Mouse (Mus musculus) gastrocnemius, postnatal 14 days (tissue): ENCODE results near the gene Gm20388. TPM values are rescaled to one million over a fixed set of nuclear protein-coding genes. Genes with fewer than 3 reads are reported as not detected.

Source experiments
- DNase-seq: peaks from one replicate; pipeline ENCODE4 v3.0.0; 2021; ENCODE audit warnings: mixed read lengths
- intact Hi-C: fragments of 180-260 bp; cut with DNase I; formaldehyde crosslinking; loops from one replicate; pipeline ENCODE4 v1.15.1; 2025; ENCODE audit warnings: low total_unique reads
- total RNA-seq, 2 experiments: library from RNA; stranded (reverse); gene quantifications; 2 replicates each; pipeline ENCODE4 v1.2.3; 2021

The Gm20388 gene
- total RNA-seq, 2 experiments from 2014 or later = 5.6 to 6.0 TPM

DNA sequence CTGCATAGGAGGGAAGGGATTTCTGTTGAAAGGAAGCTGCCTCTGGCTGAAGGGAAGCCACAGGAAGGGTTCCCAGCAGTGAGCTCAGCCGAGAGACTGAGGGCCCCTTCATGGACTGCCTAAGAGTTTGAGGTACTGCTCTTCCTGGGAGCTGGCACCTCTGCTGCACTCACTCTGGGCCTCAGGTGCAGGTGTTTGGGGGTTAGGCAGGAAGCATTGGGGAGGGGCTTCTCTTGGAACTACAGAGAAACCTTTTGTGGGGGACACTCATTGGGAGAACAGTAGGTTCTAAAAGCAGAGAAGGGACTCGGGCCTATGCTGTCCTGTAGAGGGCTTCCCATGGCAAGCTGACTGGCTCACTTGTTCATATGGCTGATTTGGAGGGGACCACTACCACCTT is 4323.9 kb downstream of the Gm20388 start:
- intact Hi-C loops = loop anchor here (5.0 to 10.0 kb wide), 2 partner anchors 50 to 113 kb away; no protein-coding TSS in a partner anchor

DNA sequence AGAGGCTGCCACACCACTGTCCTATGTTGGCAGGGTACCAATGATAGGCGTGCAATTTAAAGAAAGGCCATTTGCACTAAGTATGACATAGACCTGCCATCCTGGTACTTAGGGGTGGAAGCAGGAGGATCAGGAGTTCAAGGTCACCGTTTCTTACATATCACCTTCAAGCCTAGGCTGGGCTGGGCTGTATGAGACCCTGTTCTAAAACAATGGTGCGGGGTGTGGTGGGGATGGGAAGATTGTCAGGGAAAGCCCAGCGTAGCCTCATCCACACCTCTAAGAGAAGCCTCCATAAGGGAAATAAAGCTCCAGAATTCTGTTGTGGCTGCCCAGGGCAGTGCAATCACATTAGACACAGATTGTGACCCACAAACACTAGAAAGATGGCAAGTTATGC is 4324.9 kb downstream of the Gm20388 start:
- DNase-seq = no peak
- intact Hi-C loops = loop anchor here (10.0 kb wide), 1 partner anchor 49 kb away; no protein-coding TSS in a partner anchor

More for the DNA sequence above, 4323.9 kb downstream of the Gm20388 start:
- DNase-seq = no peak

DNA sequence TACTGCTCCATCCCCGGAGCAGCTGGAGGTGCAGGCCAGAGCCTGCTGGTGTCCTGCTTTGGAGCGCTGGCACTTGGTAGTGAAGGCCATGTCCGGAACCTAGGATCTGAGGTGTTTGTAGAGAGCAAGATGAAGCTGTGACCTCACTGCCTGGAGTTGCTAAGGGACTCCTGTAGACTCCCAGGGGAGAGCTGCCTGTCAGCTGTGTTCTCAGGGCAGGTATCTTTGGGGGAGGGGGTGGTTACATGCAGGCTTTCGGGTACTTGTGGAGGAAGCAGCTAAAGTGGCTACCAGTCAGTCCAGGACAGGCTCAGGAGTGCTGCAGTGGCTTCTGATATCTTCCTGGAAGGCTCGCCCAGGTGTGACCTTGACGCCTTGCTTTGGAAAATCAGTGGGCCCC is 4328.7 kb downstream of the Gm20388 start:
- intact Hi-C loops = loop anchor here (10.0 kb wide), 1 partner anchor 45 kb away; no protein-coding TSS in a partner anchor
- no peak for DNase-seq

DNA sequence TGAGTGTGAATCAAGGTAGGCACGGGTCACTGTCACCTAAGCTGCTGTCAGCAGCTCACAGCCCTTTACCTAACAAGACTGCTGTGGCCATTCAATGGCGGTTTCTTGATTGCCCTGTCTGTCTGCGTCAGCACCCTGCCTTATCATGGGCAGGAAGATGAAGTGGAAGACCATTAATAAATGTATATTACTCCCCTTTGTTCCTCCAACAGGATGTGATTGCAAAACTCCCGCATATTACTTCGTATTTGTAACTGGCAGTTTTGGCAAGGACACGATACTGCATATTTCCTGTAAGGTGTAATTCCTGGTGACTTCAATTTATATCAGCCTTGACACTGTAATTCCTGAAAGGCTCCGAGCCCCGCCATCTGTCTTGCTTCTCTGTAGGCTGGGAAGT is 4330.3 kb downstream of the Gm20388 start:
- intact Hi-C loops = no loop called here

DNA sequence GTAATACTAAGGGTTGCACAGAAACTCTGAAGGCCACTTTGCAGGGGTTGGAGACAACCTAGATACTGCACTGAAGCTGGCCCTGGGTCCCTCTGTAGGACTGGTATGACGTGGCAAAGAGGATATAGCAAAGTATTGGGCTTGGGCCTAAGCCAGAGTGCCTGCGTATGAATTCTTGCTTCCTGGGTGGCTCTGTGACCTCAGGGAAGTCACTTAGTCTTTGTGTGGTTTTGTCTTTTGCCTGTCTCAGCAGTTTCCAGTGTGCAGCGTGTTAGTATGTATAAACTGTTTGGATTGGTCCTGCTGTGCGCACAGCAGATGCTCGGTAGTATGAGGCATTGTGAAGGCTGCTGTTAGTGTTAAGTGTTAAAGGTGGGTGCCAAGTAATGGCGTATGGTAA is 4331.6 kb downstream of the Gm20388 start:
- intact Hi-C loops = no loop called here

More for the DNA sequence above, 4330.3 kb downstream of the Gm20388 start:
- DNase-seq = no peak

DNA sequence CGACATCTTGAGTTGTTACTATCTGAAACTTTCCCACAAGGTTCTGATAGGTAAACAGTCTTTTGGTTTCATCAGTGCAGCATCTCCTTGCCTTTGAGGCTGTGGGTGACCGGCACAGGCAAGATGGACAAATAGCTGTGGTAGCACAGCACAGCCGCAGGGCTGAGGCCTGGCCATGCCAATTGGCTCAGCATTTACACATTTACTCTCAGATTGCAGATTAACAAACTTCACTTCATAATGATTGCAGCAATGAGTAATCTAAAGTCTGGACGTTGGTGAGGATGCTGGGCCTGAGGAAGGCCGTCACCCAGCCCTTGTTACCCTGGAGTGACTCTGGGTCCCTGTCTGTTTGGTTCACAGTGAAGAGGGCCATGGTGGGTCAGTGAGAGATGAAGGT is 4332.3 kb downstream of the Gm20388 start:
- intact Hi-C loops = no loop called here
- DNase-seq = no peak

More for the DNA sequence above, 4331.6 kb downstream of the Gm20388 start:
- no peak for DNase-seq

DNA sequence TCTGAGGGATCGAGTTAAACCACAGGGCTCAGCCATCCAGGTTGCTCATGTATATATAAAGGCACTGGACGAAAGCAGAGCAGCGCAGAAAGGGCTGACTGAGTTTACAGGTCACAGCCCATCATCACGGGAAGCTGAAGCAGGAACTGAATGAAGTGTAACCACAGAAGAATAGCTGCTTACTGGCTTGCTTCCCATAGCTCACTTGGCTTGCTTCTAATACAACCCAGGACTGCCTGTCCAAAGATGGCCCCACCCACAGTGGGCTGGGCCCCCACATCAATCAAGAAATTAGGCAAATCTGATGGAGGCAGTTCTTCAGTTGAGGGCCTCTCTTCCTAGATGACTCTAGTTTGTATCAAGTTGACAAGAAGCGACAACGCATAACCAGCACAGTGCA is 4336.9 kb downstream of the Gm20388 start:
- intact Hi-C loops = no loop called here
- no peak for DNase-seq

DNA sequence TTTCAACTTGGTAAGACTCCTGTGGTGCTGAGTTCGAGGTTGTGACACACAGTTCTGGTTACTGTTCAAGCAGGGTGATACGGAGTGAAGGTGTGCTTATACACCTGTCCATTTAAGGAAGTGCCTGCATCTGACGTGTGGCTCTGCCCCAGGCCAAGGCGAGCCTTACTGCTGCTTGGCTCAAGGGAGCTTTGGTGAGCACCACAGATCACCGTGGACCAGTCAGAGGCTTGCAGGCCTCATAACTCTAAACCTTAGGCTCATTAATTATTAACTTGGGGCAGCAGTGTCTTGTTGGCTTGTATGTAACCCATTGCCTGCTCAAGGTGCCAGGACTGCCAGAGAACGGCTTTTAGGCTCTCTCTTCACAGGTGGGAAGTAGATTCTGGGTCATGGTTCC is 4338.0 kb downstream of the Gm20388 start:
- intact Hi-C loops = no loop called here

DNA sequence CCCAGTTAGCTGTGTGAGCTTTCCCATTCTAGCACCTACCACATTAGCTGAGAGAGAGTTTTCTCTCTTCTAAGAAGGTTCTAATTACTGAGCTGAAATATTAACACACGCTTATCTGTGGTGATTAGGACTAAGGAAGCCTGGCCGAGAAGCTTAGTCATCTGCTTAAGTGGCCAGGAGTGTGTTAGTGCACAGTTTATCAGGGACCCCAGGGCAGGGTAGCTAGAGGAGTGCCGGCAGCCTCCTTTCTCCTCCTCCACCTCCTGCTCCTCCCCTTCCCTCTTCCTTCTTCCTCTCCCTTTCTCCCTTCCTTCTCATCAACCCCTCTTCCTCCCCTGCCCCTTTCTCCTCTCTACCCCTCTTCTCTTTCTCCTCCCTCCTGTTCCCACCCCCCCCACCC is 4339.6 kb downstream of the Gm20388 start:
- DNase-seq = no peak
- intact Hi-C loops = no loop called here

More for the DNA sequence above, 4338.0 kb downstream of the Gm20388 start:
- no peak for DNase-seq

DNA sequence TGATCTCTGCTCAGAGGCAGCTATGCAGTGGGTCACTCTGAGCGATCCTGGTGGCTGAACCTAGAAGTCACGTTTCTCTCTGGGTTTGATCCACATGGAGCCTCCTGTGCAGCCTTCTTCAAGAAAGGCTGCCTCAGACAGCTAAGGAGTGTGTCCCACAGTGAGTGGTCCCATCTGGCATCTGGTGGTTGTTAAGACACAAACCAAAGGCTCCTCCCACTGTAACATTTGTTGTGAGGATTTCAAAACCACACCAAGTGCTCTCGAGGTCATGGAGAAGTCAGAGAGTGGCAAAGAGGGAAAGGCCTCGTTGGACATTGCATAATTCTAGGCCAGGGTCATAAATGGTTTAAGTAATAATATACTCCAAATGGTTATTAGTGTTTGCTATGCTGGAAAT is 4340.1 kb downstream of the Gm20388 start:
- DNase-seq = no peak
- intact Hi-C loops = no loop called here

DNA sequence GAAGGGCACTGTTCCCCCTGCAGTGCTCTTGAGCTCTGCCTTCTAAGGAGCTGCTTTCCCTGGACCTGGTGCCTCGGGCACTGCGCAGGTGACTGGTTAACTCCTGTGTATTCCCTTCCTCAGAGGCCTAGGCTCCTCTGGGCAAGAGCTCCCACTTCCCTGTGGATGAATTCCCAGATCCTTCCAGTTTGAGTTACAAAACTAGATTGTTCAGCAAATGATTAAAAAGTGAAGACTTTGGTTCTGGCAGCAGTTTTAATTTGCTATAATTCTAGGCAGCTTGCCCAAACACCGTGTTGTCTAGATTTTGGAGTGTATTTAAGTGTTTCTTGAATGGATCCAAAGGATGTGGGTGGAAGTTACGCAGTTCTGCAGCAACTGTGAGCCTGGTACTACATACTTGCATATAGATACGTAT is 4341.9 kb downstream of the Gm20388 start:
- DNase-seq = no peak
- intact Hi-C loops = no loop called here

DNA sequence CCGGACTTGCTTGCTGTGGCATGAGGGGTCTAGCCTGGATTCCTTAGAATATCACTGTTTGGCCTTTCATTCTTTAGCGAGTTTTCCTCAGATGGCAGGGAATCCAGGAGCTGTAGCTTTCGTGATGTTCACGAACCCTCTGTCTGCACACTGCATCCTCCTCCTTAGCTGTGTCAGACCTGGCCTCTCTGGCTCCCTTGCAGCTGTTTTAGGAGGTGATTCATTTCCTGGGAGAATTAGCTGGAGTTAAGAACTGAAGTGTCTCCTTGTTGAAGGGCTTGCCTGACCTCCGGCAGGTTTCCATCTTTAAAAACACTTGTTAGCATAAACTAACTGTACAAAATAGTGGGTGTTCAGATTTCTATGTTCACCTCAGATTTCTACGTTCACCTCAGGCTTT is 4343.3 kb downstream of the Gm20388 start:
- no peak for DNase-seq
- intact Hi-C loops = no loop called here

DNA sequence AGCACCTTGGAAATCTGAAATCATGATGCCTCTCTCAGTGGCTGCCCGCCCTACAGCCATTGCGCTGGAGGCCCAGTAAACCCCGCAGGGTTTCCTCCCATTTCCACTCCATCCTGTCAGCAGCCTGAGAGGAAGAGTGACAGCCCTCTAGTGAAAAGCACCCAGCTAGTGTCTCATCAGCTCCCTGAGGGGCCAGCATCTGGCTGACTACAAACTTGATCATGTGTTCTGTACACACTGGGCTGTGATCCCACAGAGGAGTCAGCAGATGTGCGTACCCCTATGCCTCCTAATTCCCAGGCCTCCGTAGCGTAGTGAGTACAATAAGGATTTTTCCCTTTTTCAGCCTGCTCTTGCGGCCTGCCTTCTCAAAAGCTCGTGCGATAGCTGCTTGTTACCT is 4346.2 kb downstream of the Gm20388 start:
- DNase-seq = peak; percentile 27
- intact Hi-C loops = no loop called here

DNA sequence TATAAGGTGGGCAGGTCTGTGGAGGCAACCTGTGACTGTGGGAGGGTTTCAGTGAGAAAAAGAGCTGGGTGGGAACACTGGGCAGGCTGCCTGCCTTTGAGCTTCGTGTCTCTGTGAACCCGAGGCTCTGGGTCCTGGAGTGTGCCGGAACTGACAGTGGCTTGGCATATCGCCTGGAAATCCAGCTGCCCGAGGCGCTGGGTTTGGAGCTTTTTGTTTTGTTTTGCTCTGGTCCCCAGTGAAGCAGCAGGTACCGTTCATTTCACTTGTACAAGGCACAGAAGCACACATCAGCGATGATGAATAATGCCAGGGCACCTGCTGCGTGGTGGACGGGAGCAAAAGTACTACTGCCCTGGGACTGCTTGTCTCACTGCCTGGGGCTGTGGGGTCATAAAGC is 4346.7 kb downstream of the Gm20388 start:
- peak; percentile 81 for DNase-seq

DNA sequence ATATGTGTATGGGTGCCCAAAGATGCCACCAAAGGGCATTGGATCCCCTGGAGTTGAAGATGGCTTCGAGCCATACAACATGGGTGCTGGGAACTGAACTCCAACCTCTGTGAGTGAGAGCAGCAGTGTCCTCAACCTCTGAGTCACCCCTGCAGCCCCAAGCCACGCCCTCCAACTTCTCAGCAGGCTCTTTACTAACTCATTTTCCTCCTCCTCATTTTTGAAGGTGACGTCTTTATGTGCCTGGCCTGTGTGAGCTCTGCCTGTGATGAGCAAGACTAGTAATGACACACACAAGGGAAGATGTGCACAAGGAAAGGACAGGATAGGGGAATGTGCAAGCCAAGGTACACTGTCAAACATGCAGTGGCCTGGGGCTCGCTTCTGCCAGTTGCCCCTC is 4348.5 kb downstream of the Gm20388 start:
- DNase-seq = no peak
- intact Hi-C loops = no loop called here

More for the DNA sequence above, 4346.7 kb downstream of the Gm20388 start:
- intact Hi-C loops = no loop called here

DNA sequence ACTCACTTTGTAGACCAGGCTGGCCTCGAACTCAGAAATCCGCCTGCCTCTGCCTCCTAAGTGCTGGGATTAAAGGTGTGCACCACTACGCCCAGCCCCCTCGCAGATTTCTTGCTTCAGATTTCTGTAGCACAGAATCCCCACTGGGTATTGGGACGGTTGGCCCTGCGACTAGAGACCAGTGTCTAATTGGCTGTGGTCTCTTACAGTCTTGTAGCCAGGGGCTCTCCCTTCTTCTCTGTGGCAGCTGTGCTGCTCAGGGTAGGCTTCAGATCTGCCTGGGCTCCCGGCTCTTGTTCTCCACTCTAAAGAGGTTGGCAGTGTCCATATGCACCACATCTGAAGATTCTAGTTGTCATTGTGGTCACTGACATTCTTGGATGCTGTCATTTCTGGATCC is 4349.3 kb downstream of the Gm20388 start:
- intact Hi-C loops = no loop called here
- no peak for DNase-seq

DNA sequence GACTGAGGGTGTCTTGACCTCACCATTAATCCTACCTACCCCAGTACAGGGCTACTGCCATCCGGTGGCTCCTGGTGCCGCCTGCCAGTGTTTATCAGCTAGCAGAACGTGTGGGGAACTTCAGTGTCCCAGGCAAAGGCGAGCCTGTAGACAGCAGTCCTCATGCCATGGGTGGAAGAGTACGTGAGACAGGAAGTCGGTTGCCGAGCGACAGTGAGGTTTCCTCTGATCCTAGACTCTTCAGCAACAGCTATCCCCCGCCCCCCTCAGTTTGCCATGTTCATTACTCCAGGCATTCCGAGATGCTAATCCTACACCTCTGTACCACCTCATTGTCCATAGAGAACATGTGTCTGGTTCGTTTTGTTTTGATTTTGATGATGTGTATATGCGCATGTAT is 4349.7 kb downstream of the Gm20388 start:
- intact Hi-C loops = no loop called here
- no peak for DNase-seq

DNA sequence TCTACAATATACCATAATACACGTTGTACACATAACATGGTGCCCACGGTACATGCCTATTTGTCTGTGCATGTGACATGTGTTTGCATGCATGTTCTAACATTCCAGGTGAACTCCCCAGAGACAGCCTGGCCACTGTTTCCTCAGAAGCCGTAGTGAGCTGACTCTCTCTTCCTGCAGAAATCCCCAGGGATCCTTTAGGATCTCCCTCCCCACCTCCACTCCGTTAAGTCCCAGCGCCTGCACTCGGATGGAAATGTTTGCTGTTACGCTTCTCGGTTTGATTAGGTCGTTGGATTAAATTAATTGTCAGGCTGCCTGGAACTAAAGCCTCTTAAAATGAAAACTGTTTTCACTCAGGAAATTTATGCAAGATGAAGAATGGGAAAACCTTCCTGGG is 4352.4 kb downstream of the Gm20388 start:
- DNase-seq = no peak
- intact Hi-C loops = no loop called here

DNA sequence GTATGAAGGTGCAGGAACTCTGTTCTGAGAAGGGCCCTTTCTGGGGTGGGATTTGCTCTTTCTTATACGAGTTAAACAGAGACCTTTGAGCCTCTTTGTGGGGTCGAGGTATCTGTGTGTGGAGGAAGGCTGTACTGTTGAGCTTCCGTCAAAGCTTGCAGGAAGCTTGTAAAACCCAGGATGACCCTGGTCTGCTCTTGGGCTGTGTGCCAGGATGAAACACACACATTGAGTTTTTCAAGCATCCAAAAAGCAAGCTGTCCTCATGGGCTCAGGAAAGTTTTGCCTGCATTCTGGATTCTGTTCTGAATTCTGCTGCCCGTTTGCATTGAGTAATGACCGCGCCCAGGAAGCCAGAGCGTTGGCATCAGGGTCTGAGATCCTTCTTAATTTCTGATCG is 4353.4 kb downstream of the Gm20388 start:
- no peak for DNase-seq

DNA sequence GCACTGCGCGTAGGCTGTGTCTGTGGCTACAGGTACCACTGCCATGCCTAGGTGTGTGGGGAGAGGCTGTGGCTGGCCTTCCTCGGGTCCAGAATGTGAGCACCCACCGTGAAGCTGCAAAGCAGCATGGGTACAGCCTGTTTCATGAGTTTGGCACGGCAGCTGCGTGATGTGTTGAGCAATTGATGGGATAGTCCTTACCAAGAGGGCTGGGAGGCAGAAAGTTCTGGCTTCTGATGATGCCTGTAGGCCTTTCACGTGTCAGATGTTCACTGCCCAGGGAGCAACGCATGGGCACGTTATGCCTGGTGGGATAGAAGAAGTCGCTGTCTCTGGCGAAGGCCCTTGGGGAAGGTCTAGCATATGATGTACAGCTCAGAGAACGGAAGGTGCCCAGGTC is 4354.0 kb downstream of the Gm20388 start:
- intact Hi-C loops = no loop called here

More for the DNA sequence above, 4353.4 kb downstream of the Gm20388 start:
- intact Hi-C loops = no loop called here

DNA sequence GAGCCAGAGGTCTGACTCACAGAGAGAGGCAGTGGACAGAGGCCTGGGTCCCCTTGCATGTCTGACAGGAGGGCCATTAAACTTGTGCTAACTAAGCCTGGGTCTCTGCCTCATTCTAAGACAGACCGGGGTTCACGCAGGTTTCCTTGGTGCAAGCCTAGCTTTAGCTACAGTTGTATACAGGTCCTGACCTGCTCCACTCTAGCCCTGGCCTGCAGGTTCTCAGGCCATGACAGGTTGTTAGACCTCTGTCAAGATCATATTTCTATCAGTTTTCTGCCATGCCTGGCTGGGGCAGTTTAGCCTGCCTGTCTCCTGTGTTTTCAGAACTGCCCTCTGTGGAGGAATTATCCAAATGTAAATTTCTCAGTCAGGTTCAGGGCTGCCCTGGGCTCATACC is 4354.5 kb downstream of the Gm20388 start:
- intact Hi-C loops = no loop called here

More for the DNA sequence above, 4354.0 kb downstream of the Gm20388 start:
- no peak for DNase-seq

DNA sequence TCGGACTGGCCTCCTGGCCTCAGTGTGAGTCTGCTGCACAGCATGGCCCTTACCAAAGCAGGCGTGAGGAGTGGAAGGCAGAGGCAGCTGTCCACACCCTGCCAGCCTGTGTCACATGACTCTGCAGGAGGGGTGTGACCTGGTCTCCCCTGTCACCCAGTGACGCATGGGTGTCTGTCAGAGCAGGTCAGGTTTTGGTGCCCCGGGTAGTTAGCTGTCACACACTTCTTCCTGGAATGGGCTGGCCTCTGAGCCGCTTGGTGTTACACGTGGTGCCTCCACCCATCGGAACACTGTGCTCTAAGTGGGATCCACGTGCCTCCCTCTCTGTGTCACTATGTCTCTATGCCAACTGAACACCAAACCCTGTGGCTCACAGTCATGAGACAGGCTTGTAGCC is 4355.2 kb downstream of the Gm20388 start:
- peak; percentile 26 for DNase-seq
- intact Hi-C loops = no loop called here

More for the DNA sequence above, 4354.5 kb downstream of the Gm20388 start:
- no peak for DNase-seq
